Mouse (Mus musculus): ENCODE results near the gene Ccr6.

GRCm38 (mm10) chr17:8272951-8273350 is 37.1 kb downstream of the Ccr6 start:
- TF ChIP-seq POLR2A (IDR thresholded peaks at IDR 0.05; ENCODE audit: control insufficient read depth, extremely low read depth, insufficient read depth, low read length, poor library complexity), result no peak
- TF ChIP-seq CTCF (IDR thresholded peaks at IDR 0.05; ENCODE audit: borderline replicate concordance, control insufficient read depth, extremely low read depth, insufficient read depth, low read length, poor library complexity), result no peak
